Mouse (Mus musculus) intestine, embryonic 16.5 days (tissue): Measurements from ENCODE around the gene Macf1. TPM values are rescaled to one million over a fixed set of nuclear protein-coding genes. Genes with fewer than 3 reads are reported as not detected.

Experiments
- ATAC-seq: fragments of 200-750 bp; cut with Nextera tagmentation; 2 replicates; pipeline ENCODE4 v1.8.0; 2017; ENCODE audit warnings: moderate TSS enrichment, moderate library complexity
- H3K27ac ChIP-seq: fragments of 300-500 bp; sonication (generic); 2 replicates; pipeline ENCODE4 v1.5.1; 2014; ENCODE audit warnings: mild to moderate bottlenecking, low read length
- H3K27me3 ChIP-seq: fragments of 300-500 bp; sonication (generic); replicated peaks from 2 replicates; pipeline ENCODE4 v1.6.1; 2014; ENCODE audit warnings: low read length, control low read depth, mixed read lengths; ENCODE audit not compliant: control insufficient read depth, insufficient read depth
- H3K36me3 ChIP-seq: fragments of 300-500 bp; sonication (generic); 2 replicates; pipeline ENCODE4 v1.6.1; 2014; ENCODE audit warnings: low read length, control low read depth; ENCODE audit not compliant: control insufficient read depth, insufficient read depth
- H3K4me1 ChIP-seq: fragments of 300-500 bp; sonication (generic); 2 replicates; pipeline ENCODE4 v1.6.1; 2014; ENCODE audit warnings: low read length, control low read depth, mixed read lengths; ENCODE audit not compliant: control insufficient read depth, insufficient read depth
- H3K4me2 ChIP-seq: fragments of 300-500 bp; sonication (generic); 2 replicates; pipeline ENCODE4 v1.6.1; 2014; ENCODE audit warnings: low read depth, low read length, control low read depth
- H3K4me3 ChIP-seq: fragments of 300-500 bp; sonication (generic); 2 replicates; pipeline ENCODE4 v1.5.1; 2014; ENCODE audit warnings: mild to moderate bottlenecking, low read length
- H3K9ac ChIP-seq: fragments of 300-500 bp; sonication (generic); 2 replicates; pipeline ENCODE4 v1.6.1; 2014; ENCODE audit warnings: low read depth, low read length
- H3K9me3 ChIP-seq: fragments of 300-500 bp; sonication (generic); 2 replicates; pipeline ENCODE4 v1.6.1; 2016; ENCODE audit warnings: low read length, control low read depth; ENCODE audit not compliant: control insufficient read depth
- WGBS: fragments of 180-500 bp; shearing (Covaris S2); extraction: QIAGEN DNeasy Blood & Tissue Kit; methylation state at CpG from one replicate; pipeline ENCODE4 v1.1.7; 2014; 5-methylcytosine and 5-hydroxymethylcytosine counted together
- polyA plus RNA-seq: library from polyadenylated mRNA; unstranded; fragments of >200 nt; fragmentation: Nextera tagmentation; extraction: Ambion mirVana; gene quantifications from 2 replicates; pipeline ENCODE4 v1.2.1, GENCODE M21; 2015

Gene Macf1
- polyA plus RNA-seq, 1 experiment from 2014 or later: 19.7 TPM

- H3K4me1 ChIP-seq: peaks cover 4% of the 10 kb centered on the region
- no peak overlapping the region for H3K4me2 ChIP-seq
- no peaks in the 10 kb centered on the region for H3K27me3 ChIP-seq
- no peaks in the 10 kb centered on the region for H3K9me3 ChIP-seq
- no peak overlapping the region for H3K4me3 ChIP-seq
- no peak overlapping the region for H3K9ac ChIP-seq
- no peak overlapping the region for H3K27ac ChIP-seq
- no peaks in the 10 kb centered on the region for H3K36me3 ChIP-seq
- 74% methylated on average over 4 of the region's 4 CpGs for WGBS
- no peak for ATAC-seq
Measured at GRCm38 (mm10) chr4:123647668-123648067, 36.5 kb downstream of the Macf1 start.

- H3K4me2 ChIP-seq: no peak overlapping the region
- whole genome bisulfite sequencing: 53% methylated on average over 2 of the region's 2 CpGs
- no peaks in the 10 kb centered on the region for H3K9me3 ChIP-seq
- H3K27me3 ChIP-seq: no peaks in the 10 kb centered on the region
- no peak overlapping the region for H3K4me3 ChIP-seq
- H3K4me1 ChIP-seq: peaks cover 6% of the 10 kb centered on the region
- 0 out of 2 replicates have a peak, but pooled peaks have one; percentile 38 for ATAC-seq
- H3K9ac ChIP-seq: no peak overlapping the region
- H3K36me3 ChIP-seq: no peaks in the 10 kb centered on the region
- no peak overlapping the region for H3K27ac ChIP-seq
Measured at GRCm38 (mm10) chr4:123647109-123647508, 37.1 kb downstream of the Macf1 start.

- Histone ChIP-seq H3K36me3 (no peaks in the 10 kb centered on the region), H3K9ac (no peak overlapping the region), H3K27ac (no peak overlapping the region), H3K4me3 (no peak overlapping the region), H3K4me1 (peaks cover 6% of the 10 kb centered on the region), H3K4me2 (no peak overlapping the region), H3K27me3 (no peaks in the 10 kb centered on the region), H3K9me3 (no peaks in the 10 kb centered on the region)
- no peak for ATAC-seq
- 90% methylated on average over 3 of the region's 3 CpGs for WGBS
Measured at GRCm38 (mm10) chr4:123645246-123645845, 38.8 kb downstream of the Macf1 start.

GRCm38 (mm10) chr4:123643561-123643960, 40.6 kb downstream of the Macf1 start:
- ATAC-seq: no peak
- Histone ChIP-seq H3K9ac (no peak overlapping the region), H3K4me3 (no peak overlapping the region), H3K4me1 (peaks cover 6% of the 10 kb centered on the region), H3K9me3 (no peaks in the 10 kb centered on the region), H3K27ac (no peak overlapping the region), H3K4me2 (no peak overlapping the region), H3K27me3 (no peaks in the 10 kb centered on the region), H3K36me3 (no peaks in the 10 kb centered on the region)
- 72% methylated on average over 6 of the region's 6 CpGs for WGBS

- peaks cover 6% of the 10 kb centered on the region for H3K4me1 ChIP-seq
- H3K4me3 ChIP-seq: no peak overlapping the region
- no peak overlapping the region for H3K9ac ChIP-seq
- WGBS: 49% methylated on average over 5 of the region's 5 CpGs
- H3K9me3 ChIP-seq: no peaks in the 10 kb centered on the region
- H3K27me3 ChIP-seq: no peaks in the 10 kb centered on the region
- H3K36me3 ChIP-seq: no peaks in the 10 kb centered on the region
- no peak for ATAC-seq
- no peak overlapping the region for H3K27ac ChIP-seq
- H3K4me2 ChIP-seq: no peak overlapping the region
Measured at GRCm38 (mm10) chr4:123642877-123643276, 41.3 kb downstream of the Macf1 start.

DNA sequence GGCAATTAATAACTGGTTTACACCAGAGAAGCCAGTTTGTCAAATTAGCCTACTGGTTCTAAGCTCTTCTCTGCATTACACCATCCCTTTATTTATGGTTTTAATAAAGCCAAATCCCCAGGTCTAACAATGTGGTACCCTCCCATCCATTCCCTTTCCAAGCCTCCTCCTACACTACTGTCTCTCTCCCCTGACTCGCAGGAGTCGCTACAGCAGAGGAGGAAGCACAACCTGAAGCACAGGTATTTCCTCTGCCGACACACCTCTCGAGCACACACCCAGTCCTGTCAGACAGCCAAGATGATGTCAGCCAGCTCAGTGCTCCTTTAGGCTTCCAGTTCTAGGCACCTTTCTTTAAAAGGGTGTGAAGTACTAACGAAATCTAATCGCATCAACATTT, 47.0 kb downstream of the Macf1 start:
- ATAC-seq: peak; percentile 42; the same call in 1 of the 2 replicates
- H3K9ac ChIP-seq: no peak overlapping the region
- H3K27ac ChIP-seq: no peak overlapping the region
- H3K4me3 ChIP-seq: no peak overlapping the region
- no peaks in the 10 kb centered on the region for H3K27me3 ChIP-seq
- H3K36me3 ChIP-seq: no peaks in the 10 kb centered on the region
- 79% methylated on average over 6 of the region's 6 CpGs for WGBS
- H3K4me1 ChIP-seq: no peaks in the 10 kb centered on the region
- H3K4me2 ChIP-seq: no peak overlapping the region
- no peaks in the 10 kb centered on the region for H3K9me3 ChIP-seq

DNA sequence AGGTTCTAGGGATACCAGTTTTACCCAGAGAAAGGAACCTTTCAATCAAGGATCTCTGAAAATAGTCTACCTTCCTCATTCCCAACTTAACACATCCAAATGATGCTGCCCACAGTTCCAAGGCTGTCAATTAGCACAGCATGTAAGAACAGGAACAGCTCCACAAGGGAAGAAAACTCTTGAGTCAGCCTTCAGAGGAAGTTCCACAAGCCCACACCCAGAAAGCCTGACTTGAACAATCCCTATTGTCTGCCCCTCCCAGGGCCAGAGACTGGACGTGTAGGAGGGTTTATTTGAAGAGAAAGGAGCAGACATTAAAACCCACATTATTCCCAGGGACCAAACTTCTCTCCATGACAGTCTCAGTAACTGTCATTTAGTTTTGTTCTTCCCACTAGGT, 48.7 kb downstream of the Macf1 start:
- H3K27me3 ChIP-seq: no peaks in the 10 kb centered on the region
- H3K4me1 ChIP-seq: no peaks in the 10 kb centered on the region
- H3K9ac ChIP-seq: no peak overlapping the region
- H3K9me3 ChIP-seq: no peaks in the 10 kb centered on the region
- no peak overlapping the region for H3K4me2 ChIP-seq
- no peak for ATAC-seq
- H3K36me3 ChIP-seq: no peaks in the 10 kb centered on the region
- no peak overlapping the region for H3K4me3 ChIP-seq
- no peak overlapping the region for H3K27ac ChIP-seq
- WGBS: 33% methylated on average over 1 of the region's 1 CpGs

DNA sequence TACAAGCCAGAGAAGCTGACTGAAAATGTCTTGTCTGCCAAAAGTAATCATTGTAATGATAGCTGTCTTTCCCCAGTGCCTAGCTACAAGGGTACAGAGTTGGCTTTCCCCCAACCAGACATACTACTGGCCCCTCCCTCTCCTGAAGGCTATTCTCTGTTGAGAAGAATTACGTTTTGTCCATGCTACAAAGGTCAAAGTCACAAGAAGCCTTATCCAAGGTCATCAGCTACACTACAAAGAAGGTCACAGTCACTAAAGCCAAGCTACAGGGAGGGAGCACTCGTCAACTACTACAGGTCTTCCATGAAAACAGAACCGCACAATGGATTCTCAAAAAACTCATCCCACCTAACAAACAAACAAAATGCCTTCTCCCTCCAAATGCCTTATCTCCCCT, 49.7 kb downstream of the Macf1 start:
- Histone ChIP-seq H3K4me3 (no peak overlapping the region), H3K27me3 (no peaks in the 10 kb centered on the region), H3K36me3 (no peaks in the 10 kb centered on the region), H3K9ac (no peak overlapping the region), H3K4me1 (no peaks in the 10 kb centered on the region), H3K9me3 (no peaks in the 10 kb centered on the region), H3K4me2 (no peak overlapping the region), H3K27ac (0 out of 2 replicates have a peak overlapping the region, but pooled peaks have one; percentile 38)
- 66% methylated on average over 3 of the region's 3 CpGs for WGBS
- no peak for ATAC-seq

DNA sequence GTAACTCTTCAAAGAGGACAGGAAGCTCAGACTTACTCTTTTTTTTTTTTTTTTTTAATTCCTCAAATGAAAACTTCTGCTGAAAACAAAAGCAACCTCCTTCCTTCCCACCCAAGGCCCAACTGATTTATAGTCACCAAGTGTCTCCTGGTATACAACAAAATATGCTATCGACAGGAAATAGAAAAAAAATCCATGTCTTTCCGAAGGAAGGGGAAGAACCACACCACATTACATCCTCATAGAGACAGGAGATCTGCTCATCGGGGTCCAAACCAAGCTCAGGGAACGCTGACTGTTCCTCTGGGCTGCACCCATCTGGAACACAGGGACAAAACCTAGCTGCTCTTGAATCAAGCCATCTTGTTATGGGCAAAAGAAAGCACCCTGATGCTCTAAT, 50.3 kb downstream of the Macf1 start:
- Histone ChIP-seq H3K27ac (peak overlapping the region; percentile 38), H3K27me3 (no peaks in the 10 kb centered on the region), H3K9me3 (no peaks in the 10 kb centered on the region), H3K36me3 (no peaks in the 10 kb centered on the region), H3K4me2 (no peak overlapping the region), H3K4me3 (no peak overlapping the region), H3K4me1 (no peaks in the 10 kb centered on the region), H3K9ac (no peak overlapping the region)
- WGBS: 74% methylated on average over 4 of the region's 4 CpGs
- no peak for ATAC-seq

GRCm38 (mm10) chr4:123633370-123633769, 50.8 kb downstream of the Macf1 start:
- 17% methylated on average over 3 of the region's 3 CpGs for WGBS
- Histone ChIP-seq H3K4me2 (no peak overlapping the region), H3K4me1 (no peaks in the 10 kb centered on the region), H3K27ac (0 out of 2 replicates have a peak overlapping the region, but pooled peaks have one; percentile 31), H3K27me3 (no peaks in the 10 kb centered on the region), H3K36me3 (no peaks in the 10 kb centered on the region), H3K9me3 (no peaks in the 10 kb centered on the region), H3K4me3 (no peak overlapping the region), H3K9ac (no peak overlapping the region)
- ATAC-seq: peak; percentile 88
